20 mouse cellular contexts compared by ENCODE assay signal in the genomic region with DNA sequence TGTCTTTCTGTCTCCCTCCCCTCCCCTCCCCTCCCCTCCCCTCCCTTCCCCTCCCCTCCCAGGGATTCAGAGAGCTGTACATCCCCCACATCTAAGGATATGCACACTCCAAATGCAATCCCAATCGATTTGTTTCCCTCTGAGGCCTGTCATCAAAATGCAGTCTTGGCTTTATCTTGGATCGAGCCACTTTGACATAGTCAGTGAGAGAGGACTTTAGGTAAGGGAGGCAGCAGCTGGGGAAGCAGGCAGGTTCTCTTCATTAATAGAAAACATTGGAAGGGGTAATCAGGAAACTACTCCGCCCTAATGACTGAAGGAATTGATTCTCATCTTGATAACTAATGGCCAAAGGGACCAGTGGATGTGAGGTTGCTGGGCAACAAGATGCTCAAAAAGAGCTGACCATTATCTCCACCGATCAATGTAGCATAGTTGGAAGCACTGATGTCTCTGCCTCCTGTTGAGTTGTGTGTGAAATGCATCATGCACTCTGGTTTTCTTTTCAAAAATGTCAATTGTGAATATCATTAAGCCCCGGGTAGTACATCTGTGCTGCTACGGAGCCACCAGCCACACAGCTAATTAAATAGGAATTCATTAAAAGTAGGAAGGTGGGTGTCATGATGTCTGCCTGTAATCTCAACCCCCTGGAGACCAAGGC. TPM values are rescaled to one million over a fixed set of nuclear protein-coding genes. Genes with fewer than 3 reads are reported as not detected.
DNase-seq lines count a peak whose midpoint lies in the region; ATAC-seq lines count a peak whose summit lies in the region.
"Had no signal": no experiment of that assay in that cellular context is flagged by ENCODE, and none has a peak within 500 bp of the region (broad histone marks: within the 10 kb centered on the region; RNA-seq: fewer than 3 reads in every experiment).

No protein-coding gene starts in this region.

- 55% methylated on average over 6 of the region's 6 CpGs for WGBS in hindbrain, embryonic 12.5 days
- 58% methylated on average over 6 of the region's 6 CpGs for WGBS in midbrain, embryonic 12.5 days

- no peak overlapping the region for H3K4me3 ChIP-seq in hindbrain, embryonic 12.5 days
- H3K4me3 ChIP-seq in midbrain, embryonic 12.5 days, result no peak overlapping the region
- H3K4me3 ChIP-seq: heart, adult 2 months; limb, embryonic 13.5 days; myocyte had no signal

- H3K9ac ChIP-seq in hindbrain, embryonic 12.5 days, result no peak overlapping the region
- H3K9ac ChIP-seq in midbrain, embryonic 12.5 days (replicated peaks), result no peak overlapping the region
- H3K9ac ChIP-seq: limb, embryonic 13.5 days; liver, embryonic 14.5 days had no signal

- H3K36me3 ChIP-seq in hindbrain, embryonic 12.5 days, result no peaks in the 10 kb centered on the region
- no peaks in the 10 kb centered on the region for H3K36me3 ChIP-seq in midbrain, embryonic 12.5 days
- H3K36me3 ChIP-seq: limb, embryonic 13.5 days had no signal

- no peaks in the 10 kb centered on the region for H3K27me3 ChIP-seq in hindbrain, embryonic 12.5 days
- H3K27me3 ChIP-seq in midbrain, embryonic 12.5 days, result no peaks in the 10 kb centered on the region
- H3K27me3 ChIP-seq: limb, embryonic 13.5 days had no signal

- ATAC-seq in hindbrain, embryonic 12.5 days (ENCODE audit: low FRiP score), result peak; percentile 57
- peak; percentile 69 for ATAC-seq in midbrain, embryonic 12.5 days (ENCODE audit: low FRiP score, low read depth)
- ATAC-seq: lung, postnatal 0 days had no signal

- peak overlapping the region; percentile 81 for H3K27ac ChIP-seq in hindbrain, embryonic 12.5 days
- H3K27ac ChIP-seq in midbrain, embryonic 12.5 days (replicated peaks), result peak overlapping the region; percentile 88
- H3K27ac ChIP-seq: heart, adult 2 months; limb, embryonic 13.5 days; liver, embryonic 14.5 days had no signal

- DNase-seq in layer of hippocampus, adult 9-11 months, result peak; percentile 49
- DNase-seq in layer of hippocampus, postnatal 36 days, result no peak
- no peak for DNase-seq in left cerebral cortex, postnatal 14 days (ENCODE audit: low spot score in 2 of 2)
- no peak for DNase-seq in kidney, postnatal 25 days
- no peak for DNase-seq in adrenal gland, adult 2 months
- no peak for DNase-seq in gastrocnemius, postnatal 4 days (ENCODE audit: low spot score in 2 of 2)
- DNase-seq: cerebellum, adult 11-12 months; cerebellum, postnatal 36 days; gastrocnemius, postnatal 10 days; heart, adult 2 months; right cerebral cortex, postnatal 14 days; thymus, postnatal 25 days had no signal

- no peaks in the 10 kb centered on the region for H3K9me3 ChIP-seq in hindbrain, embryonic 12.5 days (replicated peaks)
- H3K9me3 ChIP-seq in midbrain, embryonic 12.5 days, result no peaks in the 10 kb centered on the region
- H3K9me3 ChIP-seq: limb, embryonic 13.5 days had no signal

- H3K4me1 ChIP-seq in hindbrain, embryonic 12.5 days, result peaks cover 17% of the 10 kb centered on the region
- peaks cover 26% of the 10 kb centered on the region for H3K4me1 ChIP-seq in midbrain, embryonic 12.5 days

- H3K4me2 ChIP-seq in hindbrain, embryonic 12.5 days (replicated peaks), result no peak overlapping the region
- no peak overlapping the region for H3K4me2 ChIP-seq in midbrain, embryonic 12.5 days (replicated peaks)
- H3K4me2 ChIP-seq: limb, embryonic 13.5 days had no signal

- intact Hi-C loops in left cerebral cortex, postnatal 14 days (cut with DNase I), result no loop called here

RNA-seq across cellular contexts. Expression of a gene that starts 17.5 kb away (rescaled TPM):
- 100 to 1,000 TPM; 159 to 178 TPM for total RNA-seq in layer of hippocampus, postnatal 36 days (2021)
- 12.0 and 12.2 TPM in 2 replicates for polyA plus RNA-seq in hindbrain, embryonic 12.5 days (2016; fragmentation: Nextera tagmentation; extraction: Ambion mirVana)
- 10.4 and 11.4 TPM in 2 replicates for polyA plus RNA-seq in midbrain, embryonic 12.5 days (2016; fragmentation: Nextera tagmentation; extraction: Ambion mirVana)
- total RNA-seq in left cerebral cortex, postnatal 14 days (2021), result 100 to 1,000 TPM; 126 to 127 TPM
- 10 to 100 TPM; 35.9 to 53.9 TPM for total RNA-seq in adrenal gland, adult 2 months (2021)
- polyA plus RNA-seq in adrenal gland, adult 2 months (2012; rRNA removed), result 32.0 and 51.8 TPM in 2 replicates
- under 1 TPM; 0.27 to 0.39 TPM for total RNA-seq in gastrocnemius, postnatal 4 days (2021)
- total RNA-seq: megakaryocyte, adult 5-6 weeks; MEL had no signal
- polyA plus RNA-seq: lung, postnatal 0 days; myocyte had no signal

RNA-seq across cellular contexts. Expression of a gene that starts 36.4 kb away (rescaled TPM):
- 100 to 1,000 TPM; 102 to 103 TPM for total RNA-seq in layer of hippocampus, postnatal 36 days (2021)
- polyA plus RNA-seq in hindbrain, embryonic 12.5 days (2016; fragmentation: Nextera tagmentation; extraction: Ambion mirVana), result 63.8 and 64.8 TPM in 2 replicates
- polyA plus RNA-seq in midbrain, embryonic 12.5 days (2016; fragmentation: Nextera tagmentation; extraction: Ambion mirVana), result 65.1 and 67.6 TPM in 2 replicates
- 10 to 100 TPM; 89.6 to 91.7 TPM for total RNA-seq in left cerebral cortex, postnatal 14 days (2021)
- 100 to 1,000 TPM in 1 of 2 experiments, 10 to 100 TPM in 1; 90.9 to 108 TPM for total RNA-seq in adrenal gland, adult 2 months (2021)
- polyA plus RNA-seq in adrenal gland, adult 2 months (2012; rRNA removed), result 58.0 and 63.5 TPM in 2 replicates
- 10 to 100 TPM; 36.9 to 39.6 TPM for total RNA-seq in gastrocnemius, postnatal 4 days (2021)

RNA-seq across cellular contexts. Expression of a gene that starts 40.2 kb away (rescaled TPM):
- total RNA-seq in layer of hippocampus, postnatal 36 days (2021), result 10 to 100 TPM; 13.5 to 14.7 TPM
- 7.5 and 8.5 TPM in 2 replicates for polyA plus RNA-seq in hindbrain, embryonic 12.5 days (2016; fragmentation: Nextera tagmentation; extraction: Ambion mirVana)
- polyA plus RNA-seq in midbrain, embryonic 12.5 days (2016; fragmentation: Nextera tagmentation; extraction: Ambion mirVana), result 5.2 and 8.3 TPM in 2 replicates
- total RNA-seq in left cerebral cortex, postnatal 14 days (2021), result 10 to 100 TPM; 19.2 to 21.2 TPM
- total RNA-seq in adrenal gland, adult 2 months (2021), result 1 to 10 TPM; 3.5 to 9.3 TPM
- polyA plus RNA-seq in adrenal gland, adult 2 months (2012; rRNA removed), result 4.9 and 8.3 TPM in 2 replicates
- total RNA-seq in gastrocnemius, postnatal 4 days (2021), result 1 to 10 TPM; 7.2 to 7.9 TPM
- total RNA-seq: megakaryocyte, adult 5-6 weeks had no signal

Comparison
In these comparisons a context has a peak if more than half of its experiments do, and no peak if none do; other contexts are left out.
1. RNA of a gene that starts 17.5 kb away (total RNA-seq): 159 to 178 TPM in layer of hippocampus, postnatal 36 days, 126 to 127 TPM in left cerebral cortex, postnatal 14 days and 35.9 to 53.9 TPM in adrenal gland, adult 2 months; 0.27 to 0.39 TPM in gastrocnemius, postnatal 4 days; every median in the first group is over 10 times any median in the second.